Mouse (Mus musculus) spleen, adult 2 months (tissue): ENCODE results near the gene Syt6.

Experiments used
- CTCF ChIP-seq: fragments of 200-500 bp; IDR thresholded peaks from 2 replicates; pipeline ENCODE4 v1.5.1; 2011; ENCODE audit warnings: mild to moderate bottlenecking, inconsistent platforms; ENCODE audit not compliant: insufficient read depth, insufficient read length, insufficient replicate concordance; ENCODE audit errors: extremely low read depth
- POLR2A ChIP-seq: fragments of 200-500 bp; IDR thresholded peaks from 2 replicates; pipeline ENCODE4 v1.6.1; 2011; ENCODE audit warnings: low read depth, low read length, inconsistent platforms

DNA sequence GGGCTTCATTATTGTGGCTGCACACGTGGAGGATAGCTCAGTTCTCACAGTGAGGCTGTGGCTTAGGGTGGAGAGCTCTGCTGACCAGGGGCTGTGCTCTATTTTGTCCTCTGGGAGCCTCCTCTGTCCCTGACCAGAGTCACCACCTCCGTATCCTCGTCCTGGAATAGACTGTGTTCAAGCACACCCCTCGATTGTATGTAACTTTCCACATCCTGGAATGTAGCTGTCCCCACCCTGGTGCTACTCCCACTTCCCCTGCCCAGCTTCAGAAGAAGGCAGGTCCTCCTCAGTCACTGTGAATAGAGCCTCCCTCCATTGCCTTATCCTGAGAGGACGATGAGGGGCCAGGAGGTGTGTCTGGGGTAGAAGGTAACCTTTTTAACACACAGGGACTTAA lies 14.6 kb downstream of the Syt6 start:
- TF ChIP-seq CTCF (no peak), POLR2A (no peak)
